Mouse (Mus musculus) hindbrain, postnatal 0 days (tissue): ENCODE results near the gene Ncaph2. TPM values are rescaled to one million over a fixed set of nuclear protein-coding genes. Genes with fewer than 3 reads are reported as not detected.

ENCODE experiments used
- ATAC-seq: fragments of 200-750 bp; cut with Nextera tagmentation; 2 replicates; pipeline ENCODE4 v1.8.0; 2017; ENCODE audit warnings: mild to moderate bottlenecking, moderate TSS enrichment, moderate library complexity
- DNase-seq: peaks from one replicate; pipeline ENCODE4 v3.0.0-alpha.2; 2015; ENCODE audit warnings: low spot score
- H3K27ac ChIP-seq: fragments of 300-500 bp; sonication (generic); 2 replicates; pipeline ENCODE4 v1.5.1; 2014; ENCODE audit warnings: mild to moderate bottlenecking
- H3K27me3 ChIP-seq: fragments of 300-500 bp; sonication (generic); 2 replicates; pipeline ENCODE4 v1.6.1; 2014; ENCODE audit warnings: low read length, mixed read lengths; ENCODE audit not compliant: insufficient read depth
- H3K36me3 ChIP-seq: fragments of 300-500 bp; sonication (generic); 2 replicates; pipeline ENCODE4 v1.6.1; 2014; ENCODE audit warnings: low read length, mixed read lengths; ENCODE audit not compliant: insufficient read depth
- H3K4me1 ChIP-seq: fragments of 300-500 bp; sonication (generic); 2 replicates; pipeline ENCODE4 v1.6.1; 2014; ENCODE audit warnings: antibody characterized with exemption, low read length, mixed read lengths; ENCODE audit not compliant: insufficient read depth
- H3K4me2 ChIP-seq: fragments of 300-500 bp; sonication (generic); 2 replicates; pipeline ENCODE4 v1.6.1; 2014; ENCODE audit warnings: low read depth, mild to moderate bottlenecking, low read length, moderate library complexity, mixed read lengths
- H3K4me3 ChIP-seq: fragments of 300-500 bp; sonication (generic); 2 replicates; pipeline ENCODE4 v1.5.1; 2014; ENCODE audit warnings: low read length
- H3K9ac ChIP-seq: fragments of 300-500 bp; sonication (generic); replicated peaks from 2 replicates; pipeline ENCODE4 v1.6.1; 2014; ENCODE audit warnings: mild to moderate bottlenecking, low read length, moderate library complexity, mixed read lengths
- H3K9me3 ChIP-seq: fragments of 300-500 bp; sonication (generic); 2 replicates; pipeline ENCODE4 v1.6.1; 2016; ENCODE audit warnings: low read length, mixed read lengths
- CTCF ChIP-seq: IDR thresholded peaks from 2 replicates; pipeline ENCODE4 v1.5.1; 2016; ENCODE audit warnings: antibody characterized with exemption, control low read depth, low read depth
- WGBS: fragments of 180-500 bp; shearing (Covaris S2); extraction: QIAGEN DNeasy Blood & Tissue Kit; methylation state at CpG from one replicate; pipeline ENCODE4 v1.1.7; 2014; 5-methylcytosine and 5-hydroxymethylcytosine counted together
- polyA plus RNA-seq: library from polyadenylated mRNA; unstranded; fragments of >200 nt; fragmentation: Nextera tagmentation; extraction: Ambion mirVana; gene quantifications from 2 replicates; pipeline ENCODE4 v1.2.1, GENCODE M21; 2015
- total RNA-seq: library from RNA; depleted of rRNA; stranded (reverse); fragments of >200 nt; gene quantifications from 2 replicates; pipeline ENCODE4 v1.2.3, GENCODE M21; 2014

Ncaph2 gene
- total and polyA plus RNA-seq, 2 experiments from 2014 or later: 97.1 to 106 TPM

GRCm38 (mm10) chr15:89323656-89324055 lies 31.9 kb upstream of the Ncaph2 start:
- 89% methylated on average over 4 of the region's 4 CpGs for WGBS
- no peak for ATAC-seq
- H3K27me3 ChIP-seq: no peaks in the 10 kb centered on the region
- no peaks in the 10 kb centered on the region for H3K9me3 ChIP-seq
- H3K9ac ChIP-seq: no peak overlapping the region
- H3K4me2 ChIP-seq: no peak overlapping the region
- H3K36me3 ChIP-seq: no peaks in the 10 kb centered on the region
- H3K4me1 ChIP-seq: peaks cover 6% of the 10 kb centered on the region; the same call in 1 of the 2 replicates
- no peak overlapping the region for H3K27ac ChIP-seq
- TF ChIP-seq CTCF: no peak
- DNase-seq: no peak
- no peak overlapping the region for H3K4me3 ChIP-seq

GRCm38 (mm10) chr15:89326441-89326840 lies 29.1 kb upstream of the Ncaph2 start:
- DNase-seq (no peak), ATAC-seq (no peak)
- TF ChIP-seq CTCF: no peak
- peaks cover 6% of the 10 kb centered on the region; the same call in 1 of the 2 replicates for H3K4me1 ChIP-seq
- H3K4me3 ChIP-seq: no peak overlapping the region
- H3K4me2 ChIP-seq: no peak overlapping the region
- no peak overlapping the region for H3K27ac ChIP-seq
- H3K9ac ChIP-seq: no peak overlapping the region
- H3K27me3 ChIP-seq: no peaks in the 10 kb centered on the region
- H3K9me3 ChIP-seq: no peaks in the 10 kb centered on the region
- no peaks in the 10 kb centered on the region for H3K36me3 ChIP-seq
- WGBS: 64% methylated on average over 5 of the region's 5 CpGs

GRCm38 (mm10) chr15:89334271-89334670 lies 21.2 kb upstream of the Ncaph2 start, which contains the start of gene Miox:
Gene Miox, plus strand, starts transcription at chr15:89334398.
- no peak within 1 kb of the TSS for H3K4me3 ChIP-seq
- H3K27me3 ChIP-seq: no peaks in the 10 kb centered on the region
- H3K9ac ChIP-seq: no peak within 1 kb of the TSS
- H3K4me1 ChIP-seq: no peaks in the 10 kb centered on the region
- DNase-seq (no peak), ATAC-seq (no peak)
- no peak for TF ChIP-seq CTCF
- 86% methylated on average over 7 of the region's 7 CpGs for WGBS
- no peaks in the 10 kb centered on the region for H3K36me3 ChIP-seq
- no peak within 1 kb of the TSS for H3K27ac ChIP-seq
- H3K4me2 ChIP-seq: no peak within 1 kb of the TSS
- H3K9me3 ChIP-seq: no peaks in the 10 kb centered on the region

DNA sequence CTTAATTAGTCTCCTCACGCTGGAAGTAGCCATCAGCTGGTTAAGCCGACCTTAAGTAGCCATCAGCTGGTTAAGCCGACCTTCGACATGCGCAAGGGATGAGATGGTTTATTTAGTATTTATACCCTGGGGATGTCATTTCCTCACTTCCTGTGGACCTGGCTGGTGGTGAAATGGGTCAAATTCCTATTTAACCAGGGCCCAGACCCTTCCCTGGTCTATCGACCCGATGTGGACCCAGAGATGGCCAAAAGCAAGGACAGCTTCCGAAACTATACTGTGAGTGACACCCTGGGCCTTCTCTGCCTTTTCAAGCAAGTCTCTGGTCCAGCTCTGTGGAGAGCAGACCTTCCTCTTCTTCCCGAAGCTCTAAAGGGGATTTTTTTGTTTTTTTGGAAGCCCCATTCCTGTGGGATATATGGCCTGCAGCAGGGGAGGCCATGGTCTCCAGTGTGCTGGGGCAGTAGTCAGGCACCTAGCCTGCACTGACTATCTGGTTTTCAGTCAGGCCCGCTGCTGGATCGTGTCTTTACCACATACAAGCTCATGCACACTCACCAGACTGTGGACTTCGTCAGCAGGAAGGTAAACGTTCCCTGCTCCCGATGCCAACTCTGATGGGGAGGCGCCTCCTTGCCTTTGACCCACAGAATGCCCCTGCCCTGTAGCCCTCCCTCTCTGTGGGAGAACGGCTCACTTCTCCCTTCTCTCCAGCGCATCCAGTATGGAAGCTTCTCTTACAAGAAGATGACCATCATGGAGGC lies 20.6 kb upstream of the Ncaph2 start:
- no peaks in the 10 kb centered on the region for H3K4me1 ChIP-seq
- no peak for TF ChIP-seq CTCF
- WGBS: 87% methylated on average over 17 of the region's 17 CpGs

GRCm38 (mm10) chr15:89336422-89336821 lies 19.1 kb upstream of the Ncaph2 start:
- no peaks in the 10 kb centered on the region for H3K4me1 ChIP-seq
- ATAC-seq: no peak

More for the DNA sequence above, 20.6 kb upstream of the Ncaph2 start:
- DNase-seq: no peak
- Histone ChIP-seq H3K9me3 (no peaks in the 10 kb centered on the region), H3K27me3 (no peaks in the 10 kb centered on the region), H3K9ac (no peak overlapping the region), H3K4me3 (no peak overlapping the region), H3K36me3 (no peaks in the 10 kb centered on the region), H3K27ac (no peak overlapping the region), H3K4me2 (no peak overlapping the region)
- no peak for ATAC-seq

GRCm38 (mm10) chr15:89339696-89340095 lies 15.8 kb upstream of the Ncaph2 start:
- ATAC-seq (no peak), DNase-seq (no peak)
- no peaks in the 10 kb centered on the region for H3K36me3 ChIP-seq
- TF ChIP-seq CTCF: no peak
- no peaks in the 10 kb centered on the region for H3K9me3 ChIP-seq
- no peaks in the 10 kb centered on the region for H3K4me1 ChIP-seq
- WGBS: 81% methylated on average over 2 of the region's 2 CpGs
- no peak overlapping the region for H3K4me3 ChIP-seq
- H3K9ac ChIP-seq: no peak overlapping the region
- no peaks in the 10 kb centered on the region for H3K27me3 ChIP-seq
- no peak overlapping the region for H3K4me2 ChIP-seq
- no peak overlapping the region for H3K27ac ChIP-seq

More at GRCm38 (mm10) chr15:89336422-89336821, 19.1 kb upstream of the Ncaph2 start:
- WGBS: 86% methylated on average over 14 of the region's 14 CpGs
- H3K9ac ChIP-seq: no peak overlapping the region
- H3K27ac ChIP-seq: no peak overlapping the region
- H3K4me3 ChIP-seq: no peak overlapping the region
- no peaks in the 10 kb centered on the region for H3K9me3 ChIP-seq
- no peaks in the 10 kb centered on the region for H3K27me3 ChIP-seq
- no peak for TF ChIP-seq CTCF
- no peaks in the 10 kb centered on the region for H3K36me3 ChIP-seq
- DNase-seq: no peak
- no peak overlapping the region for H3K4me2 ChIP-seq

- no peaks in the 10 kb centered on the region for H3K36me3 ChIP-seq
- no peak overlapping the region for H3K4me3 ChIP-seq
- no peaks in the 10 kb centered on the region for H3K9me3 ChIP-seq
- no peaks in the 10 kb centered on the region for H3K27me3 ChIP-seq
- no peak overlapping the region for H3K9ac ChIP-seq
- H3K4me2 ChIP-seq: no peak overlapping the region
- no peak for ATAC-seq
- 75% methylated on average over 3 of the region's 3 CpGs for WGBS
- no peak overlapping the region for H3K27ac ChIP-seq
- H3K4me1 ChIP-seq: no peaks in the 10 kb centered on the region
- TF ChIP-seq CTCF: no peak
- DNase-seq: no peak
These were observed 15.4 kb upstream of the Ncaph2 start for GRCm38 (mm10) chr15:89340136-89340535.
